Comparison of ENCODE assay signal across 22 mouse cellular contexts in the genomic region with DNA sequence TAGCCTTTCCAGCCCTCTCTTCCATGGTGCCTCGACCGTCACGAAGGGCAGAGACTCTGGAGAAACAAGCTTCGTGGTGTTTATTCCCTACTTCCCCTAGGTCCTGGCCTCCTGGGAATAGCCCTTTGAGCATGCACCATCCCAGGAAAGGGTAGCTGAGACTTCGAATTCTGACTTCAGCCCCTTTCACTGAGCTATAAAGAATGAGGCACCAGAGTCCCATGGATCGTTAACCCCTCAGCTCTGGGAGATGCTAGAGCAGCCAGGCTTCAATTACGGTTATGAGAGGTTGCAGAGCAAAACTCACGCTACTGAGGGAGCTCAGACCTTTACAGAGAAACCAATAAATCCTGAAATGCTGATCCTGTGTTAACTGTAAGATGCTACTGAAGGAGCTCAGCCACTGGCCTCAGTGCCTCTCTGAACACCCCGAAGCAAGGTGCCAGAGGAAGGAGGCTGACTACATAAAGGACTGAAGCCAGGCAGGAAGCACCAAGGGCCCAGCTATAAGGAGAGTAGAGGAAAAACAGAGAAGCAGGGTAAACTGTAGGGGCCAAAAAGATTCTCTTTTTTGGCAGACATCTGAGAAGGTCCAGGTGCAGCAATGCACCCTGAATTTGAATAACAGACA. TPM values are rescaled to one million over a fixed set of nuclear protein-coding genes. Genes with fewer than 3 reads are reported as not detected.
DNase-seq lines count a peak whose midpoint lies in the region; ATAC-seq and TF ChIP-seq lines count a peak whose summit lies in the region.
"Had no signal": no experiment of that assay in that cellular context is flagged by ENCODE, and none has a peak within 500 bp of the region (broad histone marks: within the 10 kb centered on the region; RNA-seq: fewer than 3 reads in every experiment).

No protein-coding gene starts in this region.

- H3K4me3 ChIP-seq in kidney, embryonic 15.5 days (replicated peaks), result no peak overlapping the region
- no peak overlapping the region for H3K4me3 ChIP-seq in kidney, postnatal 0 days (replicated peaks; ENCODE audit: low read depth, low read length)
- H3K4me3 ChIP-seq: embryonic facial prominence, embryonic 13.5 days; embryonic facial prominence, embryonic 15.5 days; erythroblast, embryonic 14.5 days; forebrain, embryonic 10.5 days; forebrain, embryonic 12.5 days had no signal

- TF ChIP-seq CTCF in kidney, postnatal 0 days (IDR thresholded peaks at IDR 0.05; ENCODE audit: low read depth), result no peak

- peak; percentile 83 for ATAC-seq in kidney, embryonic 15.5 days (replicated peaks; ENCODE audit: low FRiP score)
- ATAC-seq in kidney, postnatal 0 days (replicated peaks; ENCODE audit: low FRiP score, low read depth), result no peak; the same call in 1 of the 2 replicates
- ATAC-seq: forebrain, embryonic 14.5 days; forebrain, embryonic 16.5 days had no signal

- H3K9ac ChIP-seq in kidney, embryonic 15.5 days, result no peak overlapping the region
- H3K9ac ChIP-seq in kidney, postnatal 0 days (ENCODE audit: low read depth, low read length), result no peak overlapping the region
- H3K9ac ChIP-seq: embryonic facial prominence, embryonic 13.5 days; embryonic facial prominence, embryonic 15.5 days; forebrain, embryonic 12.5 days had no signal

- no peak overlapping the region for H3K4me2 ChIP-seq in kidney, embryonic 15.5 days
- H3K4me2 ChIP-seq in kidney, postnatal 0 days (ENCODE audit: low read length), result no peak overlapping the region
- H3K4me2 ChIP-seq: embryonic facial prominence, embryonic 13.5 days; embryonic facial prominence, embryonic 15.5 days; forebrain, embryonic 12.5 days had no signal

- 26% methylated on average over 9 of the region's 9 CpGs for WGBS in kidney, embryonic 15.5 days
- 30% methylated on average over 9 of the region's 9 CpGs for WGBS in kidney, postnatal 0 days

- no peaks in the 10 kb centered on the region for H3K9me3 ChIP-seq in kidney, embryonic 15.5 days (replicated peaks)
- H3K9me3 ChIP-seq in kidney, postnatal 0 days (replicated peaks; ENCODE audit: low read length), result no peaks in the 10 kb centered on the region
- H3K9me3 ChIP-seq: embryonic facial prominence, embryonic 13.5 days; embryonic facial prominence, embryonic 15.5 days; forebrain, embryonic 10.5 days; forebrain, embryonic 12.5 days had no signal

- peaks cover 28% of the 10 kb centered on the region for H3K4me1 ChIP-seq in kidney, embryonic 15.5 days
- H3K4me1 ChIP-seq in kidney, postnatal 0 days (replicated peaks; ENCODE audit: insufficient read depth, low read length), result no peaks in the 10 kb centered on the region

- DNase-seq in heart, adult 11 months, result peak; percentile 80
- DNase-seq in heart, adult 18-20 months, result no peak
- DNase-seq in kidney, postnatal 4 days, result no peak
- peak; percentile 61 for DNase-seq in kidney, postnatal 0 days (ENCODE audit: low spot score)
- no peak for DNase-seq in kidney, adult 8-10 months
- DNase-seq: adrenal gland, adult 2 months; adrenal gland, postnatal 10 days; adrenal gland, postnatal 25 days; cerebellum, adult 11 months; cerebellum, adult 18-20 months; cerebellum, adult 9-10 months; cerebellum, postnatal 14 days; cerebellum, postnatal 36 days; embryo, embryonic 11 days had no signal

- no peak overlapping the region for H3K27ac ChIP-seq in kidney, embryonic 15.5 days
- H3K27ac ChIP-seq in kidney, postnatal 0 days, result no peak overlapping the region
- H3K27ac ChIP-seq: embryonic facial prominence, embryonic 13.5 days; embryonic facial prominence, embryonic 15.5 days; forebrain, embryonic 10.5 days; forebrain, embryonic 12.5 days had no signal

- peaks cover 4% of the 10 kb centered on the region; the same call in 1 of the 2 replicates for H3K27me3 ChIP-seq in kidney, embryonic 15.5 days
- H3K27me3 ChIP-seq in kidney, postnatal 0 days (ENCODE audit: insufficient read depth, low read length), result no peaks in the 10 kb centered on the region
- H3K27me3 ChIP-seq: embryonic facial prominence, embryonic 13.5 days; embryonic facial prominence, embryonic 15.5 days; forebrain, embryonic 12.5 days had no signal

- no peaks in the 10 kb centered on the region for H3K36me3 ChIP-seq in kidney, embryonic 15.5 days
- no peaks in the 10 kb centered on the region for H3K36me3 ChIP-seq in kidney, postnatal 0 days (ENCODE audit: insufficient read depth, low read length)
- H3K36me3 ChIP-seq: embryonic facial prominence, embryonic 13.5 days; embryonic facial prominence, embryonic 15.5 days; forebrain, embryonic 10.5 days; forebrain, embryonic 12.5 days had no signal

RNA-seq across cellular contexts. Expression of gene Dock9, which starts 53.7 kb away (rescaled TPM):
- total RNA-seq in heart, adult 18-20 months (2021), result 10 to 100 TPM; 21.6 to 27.8 TPM
- polyA plus RNA-seq in kidney, embryonic 15.5 days (2015; fragmentation: Nextera tagmentation; extraction: Ambion mirVana), result 10.1 and 11.1 TPM in 2 replicates
- polyA plus RNA-seq in kidney, postnatal 0 days (2015; fragmentation: Nextera tagmentation; extraction: Ambion mirVana), result 11.1 TPM in 2 replicates

Comparison
In these comparisons a context has a peak if more than half of its experiments do, and no peak if none do; other contexts are left out.
1. DNase-seq: peak in heart, adult 11 months (single experiment) and kidney, postnatal 0 days (single experiment); none in heart, adult 18-20 months (0 of 2), kidney, postnatal 4 days (0 of 2) and kidney, adult 8-10 months (0 of 2).